Mouse (Mus musculus) midbrain, embryonic 15.5 days (tissue): ENCODE measurements at regions not wholly inside any gene's neighbourhood (a gene's known extent, or its start where the extent isn't known, plus 50 kb on each side); places are given as distances from the start of the nearest gene placed in this dataset.

Source experiments
- ATAC-seq: fragments of 200-750 bp; cut with Nextera tagmentation; replicated peaks from 2 replicates; pipeline ENCODE4 v1.8.0; 2017; ENCODE audit warnings: moderate TSS enrichment
- H3K27ac ChIP-seq: fragments of 300-500 bp; sonication (generic); 2 replicates; pipeline ENCODE4 v1.5.1; 2015; ENCODE audit warnings: mild to moderate bottlenecking, inconsistent platforms
- H3K27me3 ChIP-seq: fragments of 300-500 bp; sonication (generic); replicated peaks from 2 replicates; pipeline ENCODE4 v1.6.1; 2015; ENCODE audit warnings: inconsistent platforms
- H3K36me3 ChIP-seq: fragments of 300-500 bp; sonication (generic); replicated peaks from 2 replicates; pipeline ENCODE4 v1.6.1; 2015; ENCODE audit warnings: inconsistent platforms
- H3K4me1 ChIP-seq: fragments of 300-500 bp; sonication (generic); 2 replicates; pipeline ENCODE4 v1.6.1; 2015; ENCODE audit warnings: inconsistent platforms
- H3K4me2 ChIP-seq: fragments of 300-500 bp; sonication (generic); 2 replicates; pipeline ENCODE4 v1.6.1; 2015; ENCODE audit warnings: inconsistent platforms, mild to moderate bottlenecking, moderate library complexity
- H3K4me3 ChIP-seq: fragments of 300-500 bp; sonication (generic); 2 replicates; pipeline ENCODE4 v1.5.1; 2015; ENCODE audit warnings: mild to moderate bottlenecking, inconsistent platforms
- H3K9ac ChIP-seq: fragments of 300-500 bp; sonication (generic); 2 replicates; pipeline ENCODE4 v1.6.1; 2015; ENCODE audit warnings: mild to moderate bottlenecking, inconsistent platforms
- H3K9me3 ChIP-seq: fragments of 300-500 bp; sonication (generic); 2 replicates; pipeline ENCODE4 v1.6.1; 2016; ENCODE audit warnings: inconsistent platforms
- WGBS: fragments of 180-500 bp; shearing (Covaris S2); methylation state at CpG from one replicate; pipeline ENCODE4 v1.1.7; 2015; ENCODE audit warnings: mixed read lengths; 5-methylcytosine and 5-hydroxymethylcytosine counted together

DNA sequence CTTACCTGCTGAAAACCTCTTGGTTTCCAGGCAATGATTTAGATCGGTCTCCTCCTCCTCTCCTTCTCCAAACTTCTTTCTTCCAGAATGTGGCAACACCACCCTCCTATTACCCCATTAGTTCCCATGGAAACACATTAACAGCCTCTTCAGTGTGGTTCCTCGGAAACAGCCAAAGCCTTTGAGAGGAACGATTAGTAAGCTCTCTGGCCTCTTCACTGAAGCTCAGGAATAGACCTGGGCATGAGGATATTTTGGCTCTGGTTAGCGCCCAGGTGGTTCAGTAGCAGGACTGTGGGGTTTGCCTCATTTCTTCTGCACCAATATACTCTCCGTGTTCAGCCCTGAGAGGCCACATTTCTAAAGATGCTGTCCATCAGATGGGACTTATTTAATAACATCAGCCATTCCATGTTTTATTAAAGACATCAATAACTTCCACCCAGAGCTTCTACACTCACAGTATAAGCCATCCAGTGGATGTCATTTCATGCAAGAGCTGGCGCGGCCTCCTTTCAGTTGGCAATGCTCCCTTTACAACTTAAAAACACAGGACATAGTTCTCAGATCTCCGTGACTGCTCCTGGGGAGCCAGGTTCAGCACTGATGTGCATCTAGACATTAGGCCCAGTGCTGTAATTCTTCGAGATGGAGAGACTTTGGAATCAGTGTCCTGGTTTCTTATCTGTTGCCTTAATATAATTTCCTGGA lies 52.9 kb upstream of the Tcl1b2 start:
- Histone ChIP-seq H3K4me1 (peaks cover 14% of the 10 kb centered on the region), H3K36me3 (no peaks in the 10 kb centered on the region), H3K4me2 (no peak overlapping the region), H3K9ac (no peak overlapping the region), H3K27ac (peak overlapping the region; percentile 51), H3K4me3 (no peak overlapping the region), H3K27me3 (no peaks in the 10 kb centered on the region), H3K9me3 (no peaks in the 10 kb centered on the region)
- 51% methylated on average over 9 of the region's 9 CpGs for WGBS
- peak; percentile 12; the same call in 1 of the 2 replicates for ATAC-seq

DNA sequence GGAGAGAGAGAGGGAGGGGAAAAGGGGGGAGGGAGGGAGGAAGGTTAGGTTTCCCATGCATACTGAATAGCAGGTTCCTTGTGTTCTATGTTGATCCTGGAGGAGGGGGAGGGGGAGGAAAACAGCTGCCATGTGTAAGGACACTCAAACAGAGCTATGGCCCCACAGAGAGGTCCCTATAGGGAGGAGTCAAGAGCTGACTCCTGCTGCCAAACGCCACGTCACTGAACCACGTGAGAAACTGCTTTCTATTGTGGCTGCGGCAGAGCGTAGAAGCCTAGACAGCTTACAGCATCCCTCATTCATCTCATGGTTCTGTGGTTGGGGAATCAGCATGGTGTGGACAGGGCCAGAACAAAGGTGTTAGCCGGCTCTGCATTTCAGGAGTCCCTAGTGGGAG lies 52.3 kb upstream of the Tcl1b2 start:
- Histone ChIP-seq H3K36me3 (no peaks in the 10 kb centered on the region), H3K9me3 (no peaks in the 10 kb centered on the region), H3K4me2 (no peak overlapping the region), H3K4me3 (no peak overlapping the region), H3K27me3 (no peaks in the 10 kb centered on the region), H3K4me1 (peaks cover 14% of the 10 kb centered on the region), H3K9ac (no peak overlapping the region), H3K27ac (peak overlapping the region; percentile 51)
- peak; percentile 75 for ATAC-seq
- 22% methylated on average over 6 of the region's 6 CpGs for WGBS
